Mouse (Mus musculus) left cerebral cortex, postnatal 14 days (tissue): ENCODE data around the gene Folr2. TPM values are rescaled to one million over a fixed set of nuclear protein-coding genes. Genes with fewer than 3 reads are reported as not detected.

Experiments
- DNase-seq, 2 experiments: peaks; one replicate each; pipeline ENCODE4 v3.0.0; 2021 to 2022; ENCODE audit warnings: low spot score in 2 of 2, mixed read lengths in 1 of 2
- intact Hi-C: fragments of 180-260 bp; cut with DNase I; formaldehyde crosslinking; loops from one replicate; pipeline ENCODE4 v1.15.1; 2025
- microRNA-seq, 2 experiments: library from miRNA; unstranded; fragments of <30 nt; microRNA quantifications; one replicate each; pipeline ENCODE4 v1.2.0; 2022
- total RNA-seq, 2 experiments: library from RNA; stranded (reverse); gene quantifications; 2 replicates each; pipeline ENCODE4 v1.2.3; 2021

Gene Folr2
- total RNA-seq, 2 experiments from 2014 or later, result 0.76 to 0.83 TPM

- peak; percentile 24 to 34 for DNase-seq
- intact Hi-C loops, result no loop called here
Measured at GRCm38 (mm10) chr7:101833916-101834584, 22.9 kb downstream of the Folr2 start.

GRCm38 (mm10) chr7:101833352-101833751, 23.6 kb downstream of the Folr2 start:
- intact Hi-C loops, result no loop called here
- DNase-seq, result no peak

- DNase-seq, result no peak
- intact Hi-C loops, result no loop called here
Measured at GRCm38 (mm10) chr7:101832372-101832771, 24.6 kb downstream of the Folr2 start.

- intact Hi-C loops, result no loop called here
Measured at GRCm38 (mm10) chr7:101831437-101831836, 25.6 kb downstream of the Folr2 start.

GRCm38 (mm10) chr7:101830373-101830772, 26.6 kb downstream of the Folr2 start:
- no peak for DNase-seq
- intact Hi-C loops, result no loop called here

More at GRCm38 (mm10) chr7:101831437-101831836, 25.6 kb downstream of the Folr2 start:
- DNase-seq, result no peak

GRCm38 (mm10) chr7:101823758-101824630, 33.0 kb downstream of the Folr2 start:
- DNase-seq, result no peak
- intact Hi-C loops, result no loop called here

- intact Hi-C loops, result no loop called here
- no peak for DNase-seq
Measured at GRCm38 (mm10) chr7:101822836-101823757, 33.9 kb downstream of the Folr2 start.

GRCm38 (mm10) chr7:101821571-101822501, 35.2 kb downstream of the Folr2 start:
- intact Hi-C loops, result no loop called here

GRCm38 (mm10) chr7:101820295-101821030, 36.5 kb downstream of the Folr2 start:
- intact Hi-C loops, result no loop called here

More at GRCm38 (mm10) chr7:101821571-101822501, 35.2 kb downstream of the Folr2 start:
- DNase-seq, result peak in 1 of 2 experiments; percentile 12

GRCm38 (mm10) chr7:101817861-101818401, 39.1 kb downstream of the Folr2 start, which contains the start of gene Phox2a:
Gene Phox2a, plus strand, starts transcription at chr7:101818313.
- DNase-seq, result no peak
- intact Hi-C loops, result no loop called here

More at GRCm38 (mm10) chr7:101820295-101821030, 36.5 kb downstream of the Folr2 start:
- no peak for DNase-seq

Small RNA genes lying within 50 kb of the gene (microRNA-seq; reads per million reads assigned to microRNA genes)
- gene Gm22655, result 0 reads per million in 2 experiments

Other genes starting within 250 kb of the Folr2 start
- gene Clpb, start 193.6 kb downstream of the Folr2 start, total RNA-seq, result 10 to 100 TPM; 47.6 to 50.4 TPM
- gene Phox2a, start 38.9 kb downstream of the Folr2 start, total RNA-seq, result not detected
- gene Inppl1, start 19.0 kb downstream of the Folr2 start, total RNA-seq, result 10 to 100 TPM; 23.0 to 27.3 TPM
- gene Anapc15, start 6.5 kb upstream of the Folr2 start, total RNA-seq, result 10 to 100 TPM; 29.5 to 32.7 TPM
- gene Folr1, start 13.6 kb upstream of the Folr2 start, total RNA-seq, result 1 to 10 TPM; 4.2 to 5.7 TPM
- gene Lamtor1, start 48.7 kb upstream of the Folr2 start, total RNA-seq, result 100 to 1,000 TPM; 102 TPM
- under 1 TPM in 1 of 2 experiments, not detected in 1; 0.11 TPM for gene Tomt, start 49.2 kb upstream of the Folr2 start, total RNA-seq
- gene Lrrc51, start 76.7 kb upstream of the Folr2 start, total RNA-seq, result 1 to 10 TPM; 3.9 to 4.5 TPM
- 10 to 100 TPM; 58.5 to 60.8 TPM for gene Numa1, start 76.9 kb upstream of the Folr2 start, total RNA-seq
- 1 to 10 TPM; 7.7 to 8.0 TPM for gene Il18bp, start 161.5 kb upstream of the Folr2 start, total RNA-seq
- 10 to 100 TPM; 38.4 to 49.9 TPM for gene Rnf121, start 208.3 kb upstream of the Folr2 start, total RNA-seq
- 10 to 100 TPM; 20.4 to 22.5 TPM for gene Xndc1, start 208.3 kb upstream of the Folr2 start, total RNA-seq
- 1 to 10 TPM; 1.4 to 1.8 TPM for gene Xntrpc, start 208.5 kb upstream of the Folr2 start, total RNA-seq
- gene Trpc2, start 225.9 kb upstream of the Folr2 start, total RNA-seq, result under 1 TPM; 0.74 to 0.77 TPM
- gene Art1, start 244.5 kb upstream of the Folr2 start, total RNA-seq, result not detected